In genomic region chr4:46657116-46657515, GRCm38 (mm10) we compare ENCODE assay signal across 9 mouse cellular contexts. TPM values are rescaled to one million over a fixed set of nuclear protein-coding genes. Genes with fewer than 3 reads are reported as not detected.
DNase-seq lines count a peak whose midpoint lies in the region; ATAC-seq lines count a peak whose summit lies in the region.
"Had no signal": no experiment of that assay in that cellular context is flagged by ENCODE, and none has a peak within 500 bp of the region (broad histone marks: within the 10 kb centered on the region; RNA-seq: fewer than 3 reads in every experiment).

No protein-coding gene starts in this region.

- no peaks in the 10 kb centered on the region for H3K9me3 ChIP-seq in embryonic facial prominence, embryonic 11.5 days (replicated peaks; ENCODE audit: control insufficient read depth, low read length)

- H3K4me1 ChIP-seq in embryonic facial prominence, embryonic 11.5 days (ENCODE audit: control insufficient read depth, insufficient read depth, low read length), result no peaks in the 10 kb centered on the region
- H3K4me1 ChIP-seq: limb, embryonic 12.5 days had no signal

- H3K4me2 ChIP-seq in embryonic facial prominence, embryonic 11.5 days (ENCODE audit: low read depth, low read length), result no peak overlapping the region
- H3K4me2 ChIP-seq: limb, embryonic 12.5 days had no signal

- no peak overlapping the region for H3K4me3 ChIP-seq in embryonic facial prominence, embryonic 11.5 days (ENCODE audit: low read depth, low read length)
- H3K4me3 ChIP-seq: limb, embryonic 12.5 days had no signal

- H3K9ac ChIP-seq in embryonic facial prominence, embryonic 11.5 days (replicated peaks; ENCODE audit: low read length), result no peak overlapping the region
- H3K9ac ChIP-seq: limb, embryonic 12.5 days had no signal

- no peaks in the 10 kb centered on the region for H3K36me3 ChIP-seq in embryonic facial prominence, embryonic 11.5 days (replicated peaks; ENCODE audit: control insufficient read depth, insufficient read depth, low read depth, low read length)
- H3K36me3 ChIP-seq: limb, embryonic 12.5 days had no signal

- no peaks in the 10 kb centered on the region for H3K27me3 ChIP-seq in embryonic facial prominence, embryonic 11.5 days (ENCODE audit: control insufficient read depth, insufficient read depth, low read length)

- DNase-seq in heart, adult 8-10 months (ENCODE audit: low spot score), result peak; percentile 66
- no peak for DNase-seq in heart, postnatal 25 days (ENCODE audit: low spot score)
- peak; percentile 92 for DNase-seq in brain, adult 2 months (ENCODE audit: low read depth, low spot score)
- DNase-seq in embryonic facial prominence, embryonic 11.5 days (ENCODE audit: low spot score), result peak; percentile 89
- peak; percentile 63 to 90 for DNase-seq in kidney, postnatal 36 days
- DNase-seq in lung, postnatal 25 days (ENCODE audit: low spot score), result peak; percentile 70
- peak; percentile 60 to 84 for DNase-seq in spleen, postnatal 10 days (ENCODE audit: low spot score in 2 of 2)

- H3K27ac ChIP-seq in embryonic facial prominence, embryonic 11.5 days (replicated peaks; ENCODE audit: low read depth, low read length), result no peak overlapping the region
- H3K27ac ChIP-seq: limb, embryonic 12.5 days had no signal

- peak; percentile 86 for ATAC-seq in CD4-positive, CD25-positive, alpha-beta regulatory T cell, adult 4 months
- ATAC-seq in embryonic facial prominence, embryonic 11.5 days (replicated peaks; ENCODE audit: insufficient number of reproducible peaks, low FRiP score, low TSS enrichment, low read depth), result no peak

- 11% methylated on average over 5 of the region's 5 CpGs for WGBS in embryonic facial prominence, embryonic 11.5 days

- intact Hi-C loops in heart, postnatal 25 days (cut with DNase I), result loop anchor here (1.0 to 5.0 kb wide), 3 partner anchors 46 to 270 kb away; partner anchors contain the start of gene Trmo

RNA-seq across cellular contexts. Expression of gene Tbc1d2, which starts 7.1 kb away (rescaled TPM):
- total RNA-seq in heart, adult 8-10 months (2022), result 1 to 10 TPM in 3 of 4 experiments, under 1 TPM in 1; 0.92 to 1.8 (median 1.3) TPM
- total RNA-seq in heart, postnatal 25 days (2021), result 1 to 10 TPM; 1.2 to 1.5 TPM
- under 1 TPM; 0.18 to 0.58 TPM for polyA plus RNA-seq in CD4-positive, CD25-positive, alpha-beta regulatory T cell, adult 4 months (2017; shearing (Covaris generic))
- 1.3 and 1.6 TPM in 2 replicates for polyA plus RNA-seq in embryonic facial prominence, embryonic 11.5 days (2014; fragmentation: Nextera tagmentation; extraction: Ambion mirVana)

RNA-seq across cellular contexts. Expression of gene Coro2a, which starts 55.1 kb away (rescaled TPM):
- total RNA-seq in heart, adult 8-10 months (2022), result under 1 TPM; 0.22 to 0.63 (median 0.46) TPM
- under 1 TPM; 0.18 to 0.45 TPM for total RNA-seq in heart, postnatal 25 days (2021)
- polyA plus RNA-seq in CD4-positive, CD25-positive, alpha-beta regulatory T cell, adult 4 months (2017; shearing (Covaris generic)), result 100 to 1,000 TPM; 104 to 110 TPM
- 6.0 and 6.9 TPM in 2 replicates for polyA plus RNA-seq in embryonic facial prominence, embryonic 11.5 days (2014; fragmentation: Nextera tagmentation; extraction: Ambion mirVana)
